Mouse (Mus musculus): ENCODE results near the gene Arid1b.
"Not testable (repeated sequence)": the region's sequence is repeated elsewhere in the genome, so short reads cannot be mapped to it uniquely, and the experiment has no call there.

Gene Arid1b

DNA sequence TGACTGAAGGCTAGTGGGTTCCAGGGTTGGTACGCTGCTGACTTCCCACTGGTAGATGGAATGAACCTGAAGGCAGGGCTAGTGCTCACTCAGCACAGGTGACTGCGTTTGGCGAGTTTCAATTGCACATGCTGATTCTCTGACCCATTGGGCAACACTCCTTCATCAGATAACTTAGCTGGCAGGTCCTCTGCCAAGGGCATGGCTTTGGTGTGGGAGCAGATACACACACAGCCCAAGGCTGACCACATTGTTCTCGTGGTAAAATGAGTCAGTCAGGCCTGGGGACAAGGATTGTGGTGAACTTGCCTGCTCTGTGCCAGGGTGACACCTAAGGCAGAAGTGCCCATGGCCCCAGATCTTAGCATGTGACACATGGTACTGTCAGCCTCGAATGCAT lies 100.5 kb downstream of the Arid1b start:
- in situ Hi-C loops (cut with MboI; ENCODE audit: low pct_unique_long_range_greater_than_20kb in 1 of 2, low sequenced_read_pairs in 2 of 2, unreplicated experiment in 1 of 2): no loop called here

DNA sequence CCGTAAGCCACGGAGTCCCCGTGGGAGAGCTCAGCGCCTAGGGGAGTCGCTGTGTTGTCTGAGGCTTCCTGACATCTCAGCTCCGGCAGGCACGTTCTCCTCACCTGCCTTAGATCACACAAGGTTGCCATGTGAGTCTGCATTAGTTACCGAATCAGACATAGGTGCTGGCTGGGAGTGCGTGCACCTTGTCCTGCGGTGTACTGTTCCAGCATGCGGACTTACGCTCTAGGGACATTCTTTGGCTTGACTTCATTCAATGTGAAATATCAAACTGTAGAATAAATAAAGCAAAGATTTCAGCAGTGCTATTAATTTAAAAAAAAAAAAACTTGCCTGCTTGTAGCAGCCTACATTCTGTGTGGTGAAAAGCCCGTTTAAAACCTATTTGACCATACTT lies 101.6 kb downstream of the Arid1b start:
- in situ Hi-C loops (cut with MboI; ENCODE audit: low pct_unique_long_range_greater_than_20kb in 1 of 2, low sequenced_read_pairs in 2 of 2, unreplicated experiment in 1 of 2): no loop called here

DNA sequence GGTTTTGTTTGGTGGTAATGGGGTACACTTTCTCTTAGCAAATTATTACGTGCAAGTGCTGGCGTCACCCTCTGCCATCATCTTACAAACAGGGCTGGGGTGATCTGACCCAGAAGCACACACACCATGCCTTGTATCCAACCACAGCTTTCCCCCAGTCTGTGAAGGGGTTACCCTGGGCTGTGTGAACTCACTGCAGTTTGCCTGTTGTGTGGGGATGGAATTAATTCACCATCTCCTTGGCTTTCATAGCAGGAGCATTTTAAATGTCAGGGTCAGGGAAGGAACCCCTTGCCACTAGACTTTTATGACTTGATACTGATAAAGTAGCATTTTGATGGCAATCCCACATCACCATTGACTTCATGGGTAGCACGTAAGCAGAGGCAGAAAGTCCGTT lies 102.9 kb downstream of the Arid1b start:
- in situ Hi-C loops (cut with MboI; ENCODE audit: low pct_unique_long_range_greater_than_20kb in 1 of 2, low sequenced_read_pairs in 2 of 2, unreplicated experiment in 1 of 2): no loop called here

DNA sequence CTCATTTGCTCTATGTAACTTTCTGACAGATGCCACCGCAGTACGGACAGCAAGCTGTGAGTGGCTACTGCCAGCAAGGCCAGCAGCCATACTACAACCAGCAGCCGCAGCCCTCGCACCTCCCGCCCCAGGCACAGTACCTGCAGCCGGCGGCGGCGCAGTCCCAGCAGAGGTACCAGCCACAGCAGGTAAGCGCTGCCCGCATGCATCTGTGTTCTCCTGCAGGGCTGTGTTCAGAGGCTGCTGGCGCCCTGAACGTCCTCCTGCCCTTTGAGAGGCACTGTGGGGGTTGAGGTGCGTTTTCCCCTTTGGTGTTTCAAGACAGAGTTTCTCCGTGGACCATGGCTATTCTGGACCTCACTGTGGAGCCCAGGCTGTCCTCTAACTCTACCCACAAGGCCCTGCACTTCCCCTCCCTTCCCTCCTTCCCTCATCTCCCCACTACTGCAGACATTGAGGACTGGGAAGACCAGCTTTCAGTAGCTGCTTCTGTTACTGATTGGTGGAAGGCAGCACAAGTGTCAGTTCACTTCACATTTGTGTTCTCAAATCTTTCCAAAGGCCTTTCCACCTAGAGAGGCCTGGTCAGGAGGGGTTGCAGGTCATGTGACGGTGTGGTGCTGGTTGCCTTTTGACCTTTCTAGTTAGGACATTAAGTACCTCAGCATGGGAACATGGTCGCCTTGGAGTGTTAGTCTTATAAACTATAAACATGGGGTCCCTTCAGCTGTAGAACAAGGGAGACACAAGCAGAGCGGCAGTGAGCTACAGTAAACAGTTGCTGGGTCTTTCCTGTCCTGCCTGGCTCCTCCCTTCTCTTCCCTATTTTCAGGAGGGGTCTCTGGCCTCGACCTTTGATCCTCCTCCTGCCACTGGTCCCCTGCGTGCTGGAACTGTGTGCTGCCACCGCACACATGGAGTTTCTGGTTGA lies 103.7 kb downstream of the Arid1b start:
- in situ Hi-C loops (cut with MboI; ENCODE audit: low pct_unique_long_range_greater_than_20kb in 1 of 2, low sequenced_read_pairs in 2 of 2, unreplicated experiment in 1 of 2): no loop called here

DNA sequence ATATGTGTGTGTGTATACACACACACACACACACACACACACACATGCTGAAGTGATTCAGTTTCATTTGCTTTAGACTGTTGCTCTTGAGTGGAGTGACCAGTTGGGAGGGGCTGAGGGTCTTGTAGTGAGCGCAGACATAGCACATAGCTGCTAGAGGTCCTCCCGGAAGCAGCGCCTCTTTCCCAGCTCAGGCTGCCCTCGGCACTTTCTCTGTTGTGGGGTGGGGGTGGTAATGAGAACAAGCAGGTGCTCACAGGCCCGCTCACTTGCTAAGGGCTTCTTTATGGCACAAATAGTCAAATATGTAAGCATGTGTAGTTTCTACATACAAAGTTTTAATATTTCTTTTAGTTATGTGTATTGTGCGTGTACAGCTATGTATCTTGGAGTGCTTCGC lies 104.6 kb downstream of the Arid1b start:
- in situ Hi-C loops (cut with MboI; ENCODE audit: low pct_unique_long_range_greater_than_20kb in 1 of 2, low sequenced_read_pairs in 2 of 2, unreplicated experiment in 1 of 2): no loop called here

DNA sequence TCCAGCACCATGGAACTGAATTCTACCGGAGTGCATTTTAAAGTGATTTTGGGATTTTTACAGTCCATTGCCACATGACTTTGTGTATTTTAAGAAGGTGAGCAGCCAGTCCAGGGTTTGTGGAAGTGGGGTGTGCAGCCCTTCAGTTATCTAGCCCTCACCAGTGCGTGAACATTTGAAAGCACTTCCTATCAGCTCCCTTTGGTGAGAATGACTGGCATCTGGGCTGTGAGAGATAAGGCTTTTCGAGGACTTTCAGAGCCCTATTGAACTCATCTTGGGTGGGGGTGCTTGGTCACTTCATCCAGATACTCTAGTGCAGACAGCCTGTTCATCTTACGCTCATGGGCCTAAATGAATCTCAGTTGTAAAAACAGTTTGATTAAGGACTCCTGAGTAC lies 105.1 kb downstream of the Arid1b start:
- in situ Hi-C loops (cut with MboI; ENCODE audit: low pct_unique_long_range_greater_than_20kb in 1 of 2, low sequenced_read_pairs in 2 of 2, unreplicated experiment in 1 of 2): no loop called here

DNA sequence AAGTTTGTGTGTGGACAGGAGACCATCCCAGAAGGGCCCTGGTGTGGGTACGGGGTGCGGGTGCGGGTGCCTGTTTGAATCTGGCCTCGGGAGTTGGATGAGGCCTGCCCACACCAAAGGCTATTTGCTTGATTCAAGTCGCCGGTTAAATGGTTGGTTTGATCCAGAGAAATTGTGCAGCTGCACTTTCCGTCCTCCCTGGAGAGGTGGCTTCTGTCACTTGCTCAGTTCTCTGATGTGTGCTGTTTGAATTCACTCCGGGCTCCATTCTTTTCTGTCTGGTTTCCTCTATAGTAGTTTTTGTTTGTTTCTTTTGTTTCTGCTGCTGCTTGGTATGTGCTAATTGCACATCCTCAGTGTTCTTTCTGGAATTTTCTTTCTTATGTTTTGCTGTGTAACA lies 107.0 kb downstream of the Arid1b start:
- in situ Hi-C loops (cut with MboI; ENCODE audit: low pct_unique_long_range_greater_than_20kb in 1 of 2, low sequenced_read_pairs in 2 of 2, unreplicated experiment in 1 of 2): no loop called here

DNA sequence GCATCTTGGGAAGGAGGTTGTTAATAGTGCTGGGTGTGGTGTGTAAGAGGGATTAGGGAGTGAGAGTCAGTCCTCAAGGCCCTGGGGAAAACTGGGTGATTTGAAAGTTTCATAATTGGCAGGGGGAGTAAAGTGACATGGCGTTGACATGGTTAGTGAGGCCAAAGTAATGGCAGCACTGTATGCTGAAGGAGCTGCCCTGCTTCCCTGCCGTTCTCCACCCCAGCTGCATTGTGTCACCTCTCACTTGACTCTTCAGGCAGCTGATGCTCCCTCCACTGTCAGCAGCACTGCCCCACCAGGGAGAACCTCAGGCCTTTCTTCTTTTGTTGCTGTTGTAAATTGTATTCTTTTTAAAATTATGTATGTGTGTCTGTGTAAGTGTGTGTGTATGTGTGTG lies 107.8 kb downstream of the Arid1b start:
- in situ Hi-C loops (cut with MboI; ENCODE audit: low pct_unique_long_range_greater_than_20kb in 1 of 2, low sequenced_read_pairs in 2 of 2, unreplicated experiment in 1 of 2): no loop called here

DNA sequence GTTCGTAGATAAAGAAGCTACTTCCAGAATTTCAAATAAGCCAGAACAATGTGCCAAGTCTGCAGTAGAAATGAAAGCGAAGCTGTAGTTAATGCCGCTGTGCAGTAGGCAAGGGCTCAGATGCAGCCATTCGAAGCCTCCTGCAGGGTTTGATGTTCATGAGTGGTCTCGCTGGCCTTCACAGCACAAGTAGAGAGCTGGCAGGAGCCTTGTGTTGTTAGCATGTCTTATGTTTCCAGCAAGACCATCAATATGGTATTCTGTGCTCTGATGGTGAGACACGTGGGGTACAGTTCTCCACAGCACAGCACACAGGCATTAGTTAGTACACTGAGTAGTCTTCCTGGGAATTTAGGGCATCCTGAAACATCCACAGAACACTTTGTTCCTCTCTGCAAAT lies 111.6 kb downstream of the Arid1b start:
- in situ Hi-C loops (cut with MboI; ENCODE audit: low pct_unique_long_range_greater_than_20kb in 1 of 2, low sequenced_read_pairs in 2 of 2, unreplicated experiment in 1 of 2): no loop called here

DNA sequence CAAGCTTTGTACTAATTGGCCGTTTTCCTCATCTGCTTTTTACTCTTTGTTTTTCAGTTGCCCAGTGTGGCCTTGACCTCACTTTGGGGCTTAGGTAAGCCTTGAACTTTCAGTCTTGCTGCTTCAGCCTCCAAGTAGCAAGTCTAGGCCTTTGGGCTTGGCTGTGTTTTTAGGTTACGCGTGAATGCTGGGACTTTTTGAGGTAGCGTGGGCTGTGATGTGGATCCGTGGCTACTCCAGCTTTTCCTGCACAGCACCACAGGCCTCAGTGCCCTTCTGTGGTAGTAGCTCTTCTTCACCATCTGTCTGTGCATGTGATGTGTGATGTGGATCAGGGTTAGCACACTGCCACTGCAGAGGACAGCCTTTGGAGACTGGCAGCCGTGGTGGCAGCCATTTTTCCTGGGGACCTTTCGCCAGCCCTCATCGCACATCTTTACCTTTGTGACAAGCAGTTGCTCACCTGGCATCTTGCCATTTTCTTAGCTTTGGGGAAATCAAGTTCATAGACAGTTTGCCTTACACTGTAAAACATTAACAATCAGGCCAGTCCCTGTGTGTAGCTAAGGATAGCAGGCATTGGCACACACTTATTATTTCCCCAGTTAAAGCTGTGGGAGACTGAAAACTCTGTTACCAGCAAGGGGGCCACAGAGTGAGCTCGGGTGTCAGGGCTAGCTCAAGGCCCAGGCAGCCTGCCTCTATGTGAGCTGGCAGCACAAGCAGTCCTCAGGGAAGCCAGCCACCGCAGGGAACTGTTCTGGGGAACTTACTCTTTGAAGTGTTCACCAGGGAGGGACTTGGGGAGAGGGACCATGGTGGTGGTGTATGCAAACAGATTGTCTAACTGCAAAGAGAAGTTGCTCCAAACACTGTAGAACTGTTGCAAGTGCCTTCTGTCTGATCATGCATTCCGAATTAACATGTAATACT lies 112.4 kb downstream of the Arid1b start:
- in situ Hi-C loops (cut with MboI; ENCODE audit: low pct_unique_long_range_greater_than_20kb in 1 of 2, low sequenced_read_pairs in 2 of 2, unreplicated experiment in 1 of 2): no loop called here

DNA sequence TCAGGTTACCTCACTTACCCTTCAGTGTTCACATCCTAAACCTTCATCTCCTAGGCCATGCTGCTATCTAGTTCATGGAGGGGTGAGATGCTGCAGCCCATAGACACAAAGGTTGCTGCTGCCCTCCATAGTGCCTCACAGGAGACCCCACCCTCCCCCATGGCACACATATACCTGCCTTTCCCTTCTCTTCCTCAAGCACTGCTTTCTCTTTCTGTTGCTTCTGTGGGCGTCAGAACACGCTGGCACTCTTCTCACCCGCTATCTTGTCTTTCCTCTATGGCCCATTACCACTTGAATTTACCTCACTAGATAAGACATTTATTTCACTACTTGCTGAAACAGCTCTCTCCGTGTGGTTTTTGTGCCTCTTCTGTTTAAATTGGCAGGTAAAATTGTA lies 113.4 kb downstream of the Arid1b start:
- in situ Hi-C loops (cut with MboI; ENCODE audit: low pct_unique_long_range_greater_than_20kb in 1 of 2, low sequenced_read_pairs in 2 of 2, unreplicated experiment in 1 of 2): no loop called here

DNA sequence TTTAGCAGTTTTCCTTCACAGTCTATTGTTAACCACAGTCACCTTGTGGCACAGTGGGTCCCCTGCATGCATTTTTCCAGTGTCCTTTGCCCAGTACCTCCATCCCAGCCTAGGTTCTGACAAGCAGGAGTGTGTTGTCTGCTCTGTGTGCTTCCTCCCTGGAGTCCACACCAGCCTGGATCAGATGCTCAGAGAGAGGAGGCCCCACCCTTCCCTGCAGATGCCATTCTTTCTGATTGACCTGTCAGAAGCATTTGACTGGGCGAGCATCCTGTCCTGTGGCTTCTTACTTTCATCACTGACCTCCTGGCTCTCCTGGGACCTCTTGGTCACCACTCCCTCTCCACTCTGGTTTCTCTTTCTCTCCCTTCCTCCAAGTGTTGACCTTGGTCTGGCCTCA lies 113.9 kb downstream of the Arid1b start:
- in situ Hi-C loops (cut with MboI; ENCODE audit: low pct_unique_long_range_greater_than_20kb in 1 of 2, low sequenced_read_pairs in 2 of 2, unreplicated experiment in 1 of 2): no loop called here

DNA sequence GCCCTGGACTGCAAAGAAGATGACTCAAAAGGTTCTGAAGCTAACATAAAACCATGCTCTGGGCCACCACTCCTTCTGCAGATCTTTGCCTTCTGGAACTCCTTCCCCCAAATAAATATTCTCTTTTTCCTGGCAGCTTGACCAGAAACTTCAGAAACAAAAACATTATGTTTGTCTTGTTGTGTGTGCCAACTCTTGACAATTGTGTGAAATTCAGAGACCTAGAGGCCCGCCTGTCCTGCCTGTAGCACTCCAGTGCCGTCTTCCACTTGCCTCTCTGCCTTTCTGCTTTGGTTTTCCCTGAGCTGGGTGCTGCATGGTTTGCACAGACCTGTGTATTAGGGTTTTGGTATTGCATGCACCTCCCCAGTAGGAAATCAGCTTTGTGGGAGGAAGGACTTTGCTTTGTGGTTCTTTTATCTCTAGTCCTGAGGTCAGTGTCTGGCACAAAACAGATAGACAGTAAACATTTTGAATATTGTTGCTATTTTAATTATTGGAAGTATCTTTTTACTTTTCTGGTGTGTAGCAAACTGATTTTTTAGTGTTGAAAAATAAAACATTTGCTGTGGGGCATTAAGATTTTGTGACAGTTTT lies 114.5 kb downstream of the Arid1b start:
- in situ Hi-C loops (cut with MboI; ENCODE audit: low pct_unique_long_range_greater_than_20kb in 1 of 2, low sequenced_read_pairs in 2 of 2, unreplicated experiment in 1 of 2): no loop called here

DNA sequence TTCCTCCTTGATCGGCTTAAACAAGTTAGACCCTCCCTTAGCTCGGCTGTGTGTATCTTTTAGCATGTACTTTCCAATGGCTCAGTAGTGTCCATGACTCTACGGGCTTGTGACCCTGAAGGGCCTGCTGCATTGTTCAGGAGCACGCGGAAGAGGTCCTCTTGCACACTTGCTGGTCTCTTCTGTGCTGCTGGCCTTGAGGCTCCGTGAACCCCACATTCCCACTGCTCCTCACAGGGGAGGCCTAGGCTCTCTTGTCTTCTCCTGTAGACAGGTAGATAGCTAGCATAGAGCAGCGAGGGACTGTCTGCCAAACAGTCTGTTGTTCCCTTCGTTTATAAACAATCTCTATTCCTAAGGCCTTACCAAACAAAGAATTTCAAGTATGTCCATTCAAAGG lies 115.2 kb downstream of the Arid1b start:
- in situ Hi-C loops (cut with MboI; ENCODE audit: low pct_unique_long_range_greater_than_20kb in 1 of 2, low sequenced_read_pairs in 2 of 2, unreplicated experiment in 1 of 2): no loop called here

DNA sequence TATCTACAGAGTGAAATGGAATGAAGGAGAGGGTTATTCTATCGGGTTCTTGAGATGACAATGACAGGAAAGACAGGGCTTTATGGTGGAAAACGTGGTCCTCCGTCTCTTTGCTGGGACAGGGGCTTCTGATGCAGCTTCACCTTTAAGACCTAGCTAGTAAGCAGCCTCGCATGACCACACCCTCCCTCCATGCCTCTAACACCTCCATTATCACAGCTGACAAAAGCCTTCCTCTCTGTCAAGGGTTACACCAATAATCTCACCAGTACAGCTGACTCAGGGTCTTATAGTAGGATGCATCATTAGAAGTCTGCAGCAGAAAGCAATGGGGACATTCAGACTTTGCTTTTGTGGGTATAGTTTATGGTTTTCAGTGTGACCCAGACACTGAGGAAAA lies 116.0 kb downstream of the Arid1b start:
- in situ Hi-C loops (cut with MboI; ENCODE audit: low pct_unique_long_range_greater_than_20kb in 1 of 2, low sequenced_read_pairs in 2 of 2, unreplicated experiment in 1 of 2): no loop called here

DNA sequence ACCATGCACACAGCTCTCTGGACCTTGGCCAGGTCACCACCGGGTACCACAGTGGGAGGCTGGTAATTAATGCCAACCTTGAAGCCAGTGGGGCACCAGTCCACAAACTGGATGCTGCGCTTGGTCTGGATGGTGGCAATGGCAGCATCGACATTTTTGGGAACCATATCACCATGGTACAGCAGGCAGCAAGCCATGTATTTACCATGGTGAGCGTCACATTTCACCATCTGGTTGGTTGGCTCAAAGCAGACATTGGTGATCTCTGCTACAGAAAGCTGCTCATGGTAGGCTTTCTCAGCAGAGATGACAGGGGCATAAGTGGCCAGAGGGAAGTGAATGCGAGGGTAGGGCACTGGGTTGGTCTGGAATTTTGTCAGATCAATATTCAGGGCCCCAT lies 116.8 kb downstream of the Arid1b start:
- in situ Hi-C loops (cut with MboI; ENCODE audit: low pct_unique_long_range_greater_than_20kb in 1 of 2, low sequenced_read_pairs in 2 of 2, unreplicated experiment in 1 of 2): not testable (repeated sequence)

DNA sequence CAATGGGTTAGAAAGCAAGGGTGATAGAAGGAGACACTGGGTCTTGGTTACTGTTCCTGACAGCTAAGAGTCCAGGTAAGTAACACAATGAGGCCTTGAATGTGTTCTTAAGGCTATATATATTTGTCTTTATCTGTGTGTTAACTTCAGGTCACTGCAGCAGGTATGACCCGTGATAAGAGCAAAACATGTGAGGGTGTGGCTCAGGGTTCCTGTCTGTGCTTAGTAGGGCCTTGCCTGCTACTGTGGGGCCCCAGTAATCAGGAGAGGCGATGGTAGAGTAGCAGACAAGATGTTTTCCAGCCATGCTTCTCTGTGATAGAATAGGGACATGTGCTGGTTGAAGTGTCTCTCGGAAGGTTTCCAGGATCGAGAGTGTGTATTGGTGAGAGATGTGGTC lies 118.0 kb downstream of the Arid1b start:
- in situ Hi-C loops (cut with MboI; ENCODE audit: low pct_unique_long_range_greater_than_20kb in 1 of 2, low sequenced_read_pairs in 2 of 2, unreplicated experiment in 1 of 2): no loop called here

DNA sequence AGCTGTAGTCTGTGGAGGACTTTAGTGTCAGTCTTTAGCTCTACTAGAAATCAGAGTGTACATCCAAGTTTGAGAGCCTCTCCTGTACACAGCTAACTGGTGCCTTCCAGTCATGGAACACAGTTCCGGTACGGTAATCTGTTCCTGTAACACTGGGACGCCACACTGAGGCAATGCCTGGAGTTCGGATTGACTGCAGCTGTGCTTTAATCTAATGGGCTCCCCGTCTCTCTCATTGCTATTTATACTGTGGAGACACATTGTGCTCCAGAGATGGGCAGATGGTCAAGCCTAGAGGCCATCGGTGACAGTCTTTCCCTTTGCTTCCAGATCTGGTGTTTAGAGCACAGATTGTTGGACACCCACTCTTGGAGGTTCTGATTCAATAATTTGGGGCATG lies 121.8 kb downstream of the Arid1b start:
- in situ Hi-C loops (cut with MboI; ENCODE audit: low pct_unique_long_range_greater_than_20kb in 1 of 2, low sequenced_read_pairs in 2 of 2, unreplicated experiment in 1 of 2): no loop called here

DNA sequence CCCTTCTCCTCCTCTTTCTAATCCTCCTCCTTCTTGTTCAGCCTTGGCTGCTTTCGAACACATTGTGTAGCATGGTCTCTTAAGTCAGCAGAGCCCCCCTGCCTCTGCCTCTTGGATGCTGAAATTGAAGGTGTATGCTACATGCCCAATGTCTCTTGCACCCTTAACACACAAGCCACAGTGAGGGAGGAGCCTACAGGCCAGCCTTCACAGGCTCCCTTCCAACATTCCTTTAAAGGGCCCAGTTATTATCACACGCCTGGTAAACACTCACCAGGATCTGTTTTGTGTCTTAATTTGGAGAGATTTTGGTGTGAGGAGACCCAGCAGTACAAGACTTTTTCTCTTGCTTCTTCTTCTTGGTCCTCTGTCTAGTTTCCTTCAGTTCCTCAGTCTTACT lies 122.9 kb downstream of the Arid1b start:
- in situ Hi-C loops (cut with MboI; ENCODE audit: low pct_unique_long_range_greater_than_20kb in 1 of 2, low sequenced_read_pairs in 2 of 2, unreplicated experiment in 1 of 2): no loop called here

All from mouse embryonic stem cell (cell line).